Mouse (Mus musculus) spleen, postnatal 0 days (tissue): ENCODE results near the gene Filip1. TPM values are rescaled to one million over a fixed set of nuclear protein-coding genes. Genes with fewer than 3 reads are reported as not detected.

Experiments
- polyA plus RNA-seq: library from polyadenylated mRNA; unstranded; fragments of >200 nt; fragmentation: Nextera tagmentation; extraction: Ambion mirVana; gene quantifications from 2 replicates; pipeline ENCODE4 v1.2.1, GENCODE M21; 2015

The Filip1 gene
- polyA plus RNA-seq, result 2.2 and 2.5 TPM in 2 replicates

GRCm38 (mm10) chr9:80012751-80013150, at the start of gene Filip1:
Gene Filip1 (minus strand): TSS chr9:80012851.

DNA sequence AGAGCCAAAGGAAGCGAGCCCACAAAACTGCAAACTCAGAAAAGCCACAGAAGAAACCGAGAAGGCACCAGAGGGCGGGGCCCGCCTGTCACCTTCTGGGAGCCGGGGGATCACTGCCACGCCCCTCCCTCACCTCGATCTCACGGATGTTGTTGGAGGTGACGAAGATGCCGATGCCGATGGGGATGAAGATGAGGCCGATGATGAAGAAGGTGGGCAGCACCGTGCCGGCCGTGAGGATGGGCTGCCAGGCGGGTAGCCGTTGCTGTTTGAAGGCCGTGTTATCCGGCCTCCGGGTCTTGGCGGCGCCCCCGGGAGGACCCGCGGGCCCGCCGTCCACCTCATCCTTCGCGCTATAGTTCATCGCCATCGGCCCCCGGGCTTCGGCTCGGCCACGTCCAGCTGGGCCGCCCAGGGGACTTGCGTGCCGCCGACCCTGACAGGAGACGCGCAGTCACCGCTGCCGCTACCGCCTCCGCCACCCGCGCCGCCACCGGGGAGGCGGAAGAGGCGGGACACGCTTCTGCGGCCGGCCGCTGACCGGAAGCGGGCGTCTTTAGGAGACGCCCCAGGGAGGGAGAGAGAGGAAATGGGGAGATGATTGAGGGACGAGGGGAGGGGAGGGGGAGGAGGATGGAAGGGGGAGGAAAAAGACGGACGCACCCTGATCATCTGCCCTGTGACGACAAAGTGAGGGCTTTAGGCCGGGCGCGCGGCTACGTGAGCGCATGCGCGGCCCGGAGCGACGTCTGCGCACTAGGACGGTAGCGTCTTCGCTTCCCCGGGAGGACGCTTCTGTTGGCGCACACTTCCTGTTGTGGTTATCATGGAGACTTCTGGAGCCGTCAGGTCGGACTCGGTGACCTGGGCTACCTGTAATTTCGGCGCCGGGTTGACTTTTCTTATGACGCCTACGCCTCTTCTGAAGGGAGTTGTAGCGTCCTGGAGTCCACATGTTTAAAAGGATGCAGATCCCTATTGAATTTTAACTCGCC, 219.5 kb downstream of the Filip1 start, which contains the start of gene Tmem30a:
TSS of gene Tmem30a (minus strand) at position 667 of the 995 bp plus-strand sequence.

Other genes starting within 250 kb of the Filip1 start
- gene Tmem30a, start 219.3 kb downstream of the Filip1 start, polyA plus RNA-seq, result 33.1 and 37.9 TPM in 2 replicates
- 34.6 and 43.0 TPM in 2 replicates for gene Senp6, start 54.1 kb upstream of the Filip1 start, polyA plus RNA-seq
- 3.9 and 5.1 TPM in 2 replicates for gene Myo6, start 152.2 kb upstream of the Filip1 start, polyA plus RNA-seq